ENCODE assay signal across 9 mouse cellular contexts in the genomic region with DNA sequence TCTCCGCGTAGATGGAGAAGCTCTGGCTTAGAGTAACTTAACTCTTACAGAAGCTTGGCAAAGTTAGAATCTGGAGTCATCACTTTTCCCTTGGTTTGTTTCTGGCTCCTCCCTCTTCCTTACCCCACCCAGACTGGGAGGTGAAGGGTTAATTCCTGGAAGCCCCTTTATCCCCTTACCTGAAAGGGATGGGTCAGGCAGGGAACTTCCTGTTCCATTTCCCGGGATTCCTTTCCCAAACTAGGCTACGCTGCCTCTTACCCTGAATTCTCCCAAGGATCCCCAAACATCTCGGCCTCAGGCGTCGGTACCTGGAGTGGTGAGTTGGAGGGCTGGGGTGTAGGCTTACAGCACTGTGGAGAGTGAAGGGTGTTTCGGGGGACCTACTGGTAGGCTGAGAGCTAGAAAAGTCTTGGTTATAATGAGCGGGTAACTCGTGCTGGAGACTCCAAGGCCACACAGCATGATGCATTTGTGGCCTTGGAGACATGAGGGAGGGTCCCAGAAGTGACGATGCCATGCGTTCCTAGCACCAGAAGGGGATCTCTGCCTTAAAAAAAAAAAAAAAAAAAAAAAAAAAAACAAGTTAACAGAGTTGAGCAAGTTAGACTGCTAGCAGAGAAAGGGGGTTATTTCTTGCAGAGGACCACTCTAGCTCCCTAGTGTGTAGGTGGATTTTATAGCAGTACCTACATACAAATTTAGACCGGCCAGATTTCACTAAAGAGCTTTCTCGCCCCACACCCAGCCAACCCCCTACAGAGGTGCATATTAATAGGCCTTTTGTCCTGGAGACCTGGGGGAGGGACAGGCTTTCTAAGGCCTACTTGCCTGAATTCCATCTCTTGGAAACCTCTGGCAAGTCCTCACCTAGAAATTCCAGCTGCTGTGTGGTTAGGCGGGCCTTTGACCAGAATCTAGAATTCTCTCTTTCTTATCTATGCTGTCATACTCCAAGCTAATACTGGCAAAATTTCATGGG. TPM values are rescaled to one million over a fixed set of nuclear protein-coding genes. Genes with fewer than 3 reads are reported as not detected.
DNase-seq lines count a peak whose midpoint lies in the region; ATAC-seq lines count a peak whose summit lies in the region.
"Had no signal": no experiment of that assay in that cellular context is flagged by ENCODE, and none has a peak within 500 bp of the region (broad histone marks: within the 10 kb centered on the region; RNA-seq: fewer than 3 reads in every experiment).

TSS of gene Zscan10 (plus strand) at position 216 of the 982 bp plus-strand sequence.

- no peak within 1 kb of the TSS for H3K9ac ChIP-seq in kidney, embryonic 14.5 days (ENCODE audit: low read depth, low read length)
- H3K9ac ChIP-seq in hindbrain, embryonic 12.5 days: no peak within 1 kb of the TSS; the same call in 1 of the 2 replicates
- no peak within 1 kb of the TSS for H3K9ac ChIP-seq in midbrain, embryonic 12.5 days (replicated peaks)

- H3K36me3 ChIP-seq in kidney, embryonic 14.5 days (ENCODE audit: control insufficient read depth, insufficient read depth, low read length): no peaks in the 10 kb centered on the region
- H3K36me3 ChIP-seq in hindbrain, embryonic 12.5 days: no peaks in the 10 kb centered on the region
- H3K36me3 ChIP-seq in midbrain, embryonic 12.5 days: no peaks in the 10 kb centered on the region

- no peak for DNase-seq in kidney, postnatal 14 days
- DNase-seq in WW6 (ENCODE audit: low read depth, low spot score): peak; percentile 69
- DNase-seq in adrenal gland, postnatal 36 days: no peak
- no peak for DNase-seq in left cerebral cortex, adult 8-10 months (ENCODE audit: low spot score in 2 of 2)
- DNase-seq: gastrocnemius, postnatal 36 days had no signal

- peak within 1 kb of the TSS; percentile 66 for H3K4me2 ChIP-seq in kidney, embryonic 14.5 days (replicated peaks; ENCODE audit: low read depth, low read length)
- H3K4me2 ChIP-seq in hindbrain, embryonic 12.5 days (replicated peaks): peak within 1 kb of the TSS; percentile 63
- H3K4me2 ChIP-seq in midbrain, embryonic 12.5 days (replicated peaks): peak within 1 kb of the TSS; percentile 62

- WGBS in kidney, embryonic 14.5 days: 46% methylated on average over 15 of the region's 15 CpGs
- 28% methylated on average over 15 of the region's 15 CpGs for WGBS in hindbrain, embryonic 12.5 days
- 22% methylated on average over 15 of the region's 15 CpGs for WGBS in midbrain, embryonic 12.5 days

- no peaks in the 10 kb centered on the region for H3K27me3 ChIP-seq in kidney, embryonic 14.5 days (ENCODE audit: control insufficient read depth, insufficient read depth, low read length)
- H3K27me3 ChIP-seq in hindbrain, embryonic 12.5 days: no peaks in the 10 kb centered on the region
- H3K27me3 ChIP-seq in midbrain, embryonic 12.5 days: no peaks in the 10 kb centered on the region

- peak within 1 kb of the TSS; percentile 84; the same call in 1 of the 2 replicates for H3K27ac ChIP-seq in kidney, embryonic 14.5 days (ENCODE audit: low read depth, low read length)
- H3K27ac ChIP-seq in hindbrain, embryonic 12.5 days: no peak within 1 kb of the TSS
- H3K27ac ChIP-seq in midbrain, embryonic 12.5 days (replicated peaks): no peak within 1 kb of the TSS

- no peak for ATAC-seq in kidney, embryonic 14.5 days (ENCODE audit: low FRiP score, low TSS enrichment)
- ATAC-seq in hindbrain, embryonic 12.5 days (ENCODE audit: low FRiP score): no peak
- no peak for ATAC-seq in midbrain, embryonic 12.5 days (ENCODE audit: low FRiP score, low read depth)
- no peak for ATAC-seq in CD4-positive, CD25-positive, alpha-beta regulatory T cell, adult 4 months

- H3K4me1 ChIP-seq in kidney, embryonic 14.5 days (ENCODE audit: control insufficient read depth, insufficient read depth, low read length): no peaks in the 10 kb centered on the region
- H3K4me1 ChIP-seq in hindbrain, embryonic 12.5 days: peaks cover 13% of the 10 kb centered on the region; the same call in 1 of the 2 replicates
- H3K4me1 ChIP-seq in midbrain, embryonic 12.5 days: peaks cover 11% of the 10 kb centered on the region; the same call in 1 of the 2 replicates

- H3K4me3 ChIP-seq in kidney, embryonic 14.5 days (ENCODE audit: low read length): peak within 1 kb of the TSS; percentile 43; the same call in 1 of the 2 replicates
- no peak within 1 kb of the TSS for H3K4me3 ChIP-seq in hindbrain, embryonic 12.5 days
- no peak within 1 kb of the TSS for H3K4me3 ChIP-seq in midbrain, embryonic 12.5 days

- no peaks in the 10 kb centered on the region for H3K9me3 ChIP-seq in kidney, embryonic 14.5 days (ENCODE audit: control insufficient read depth, low read length)
- no peaks in the 10 kb centered on the region for H3K9me3 ChIP-seq in hindbrain, embryonic 12.5 days (replicated peaks)
- no peaks in the 10 kb centered on the region for H3K9me3 ChIP-seq in midbrain, embryonic 12.5 days

RNA-seq across cellular contexts. Expression of gene Zscan10, which starts in this region (rescaled TPM):
- polyA plus RNA-seq in kidney, embryonic 14.5 days (2014; fragmentation: Nextera tagmentation; extraction: Ambion mirVana): 0.29 and 0.45 TPM in 2 replicates
- polyA plus RNA-seq in hindbrain, embryonic 12.5 days (2016; fragmentation: Nextera tagmentation; extraction: Ambion mirVana): 0.46 and 0.93 TPM in 2 replicates
- polyA plus RNA-seq in midbrain, embryonic 12.5 days (2016; fragmentation: Nextera tagmentation; extraction: Ambion mirVana): 0.16 TPM in 1 of 2 replicates, not detected in the other
- not detected for total RNA-seq in adrenal gland, postnatal 36 days (2021)
- 1 to 10 TPM; 2.2 to 2.9 TPM for polyA plus RNA-seq in CD4-positive, CD25-positive, alpha-beta regulatory T cell, adult 4 months (2017; shearing (Covaris generic))
- not detected for total RNA-seq in left cerebral cortex, adult 8-10 months (2022)
- total RNA-seq: gastrocnemius, postnatal 36 days had no signal
